Mouse (Mus musculus) midbrain, embryonic 15.5 days (tissue): ENCODE results near the gene Idh1. TPM values are rescaled to one million over a fixed set of nuclear protein-coding genes. Genes with fewer than 3 reads are reported as not detected.
"Not testable (repeated sequence)": the region's sequence is repeated elsewhere in the genome, so short reads cannot be mapped to it uniquely, and the experiment has no call there.

Experiments used
- ATAC-seq: fragments of 200-750 bp; cut with Nextera tagmentation; replicated peaks from 2 replicates; pipeline ENCODE4 v1.8.0; 2017; ENCODE audit warnings: moderate TSS enrichment
- H3K27ac ChIP-seq: fragments of 300-500 bp; sonication (generic); 2 replicates; pipeline ENCODE4 v1.5.1; 2015; ENCODE audit warnings: mild to moderate bottlenecking, inconsistent platforms
- H3K27me3 ChIP-seq: fragments of 300-500 bp; sonication (generic); replicated peaks from 2 replicates; pipeline ENCODE4 v1.6.1; 2015; ENCODE audit warnings: inconsistent platforms
- H3K36me3 ChIP-seq: fragments of 300-500 bp; sonication (generic); replicated peaks from 2 replicates; pipeline ENCODE4 v1.6.1; 2015; ENCODE audit warnings: inconsistent platforms
- H3K4me1 ChIP-seq: fragments of 300-500 bp; sonication (generic); 2 replicates; pipeline ENCODE4 v1.6.1; 2015; ENCODE audit warnings: inconsistent platforms
- H3K4me2 ChIP-seq: fragments of 300-500 bp; sonication (generic); 2 replicates; pipeline ENCODE4 v1.6.1; 2015; ENCODE audit warnings: inconsistent platforms, mild to moderate bottlenecking, moderate library complexity
- H3K4me3 ChIP-seq: fragments of 300-500 bp; sonication (generic); 2 replicates; pipeline ENCODE4 v1.5.1; 2015; ENCODE audit warnings: mild to moderate bottlenecking, inconsistent platforms
- H3K9ac ChIP-seq: fragments of 300-500 bp; sonication (generic); 2 replicates; pipeline ENCODE4 v1.6.1; 2015; ENCODE audit warnings: mild to moderate bottlenecking, inconsistent platforms
- H3K9me3 ChIP-seq: fragments of 300-500 bp; sonication (generic); 2 replicates; pipeline ENCODE4 v1.6.1; 2016; ENCODE audit warnings: inconsistent platforms
- WGBS: fragments of 180-500 bp; shearing (Covaris S2); methylation state at CpG from one replicate; pipeline ENCODE4 v1.1.7; 2015; ENCODE audit warnings: mixed read lengths; 5-methylcytosine and 5-hydroxymethylcytosine counted together
- polyA plus RNA-seq: library from polyadenylated mRNA; unstranded; fragments of >200 nt; fragmentation: Nextera tagmentation; extraction: Ambion mirVana; gene quantifications from 2 replicates; pipeline ENCODE4 v1.2.1, GENCODE M21; 2015

Idh1 gene
- 529 and 531 TPM in 2 replicates for polyA plus RNA-seq

GRCm38 (mm10) chr1:65186287-65187073 lies at the start of gene Idh1, which contains the start of gene Pikfyve:
Gene Idh1, minus strand, starts transcription at chr1:65186500.
Gene Pikfyve, plus strand, starts transcription at chr1:65186683.
- ATAC-seq, result peak; percentile 100
- Histone ChIP-seq H3K9me3 (no peaks in the 10 kb centered on the region), H3K36me3 (no peaks in the 10 kb centered on the region), H3K4me2 (peak within 1 kb of the TSS; percentile 66), H3K4me3 (peak within 1 kb of the TSS; percentile 88), H3K9ac (peak within 1 kb of the TSS; percentile 85), H3K27me3 (no peaks in the 10 kb centered on the region), H3K27ac (peak within 1 kb of the TSS; percentile 87), H3K4me1 (peaks cover 17% of the 10 kb centered on the region)
- 1% methylated on average over 71 of the region's 71 CpGs for WGBS

GRCm38 (mm10) chr1:65230566-65230965 lies 44.3 kb upstream of the Idh1 start:
- Histone ChIP-seq H3K4me2 (no peak overlapping the region), H3K4me1 (no peaks in the 10 kb centered on the region), H3K27ac (no peak overlapping the region), H3K9ac (no peak overlapping the region), H3K4me3 (no peak overlapping the region), H3K36me3 (peaks cover 12% of the 10 kb centered on the region; the same call in 1 of the 2 replicates), H3K9me3 (no peaks in the 10 kb centered on the region), H3K27me3 (no peaks in the 10 kb centered on the region)
- no peak for ATAC-seq
- 94% methylated on average over 1 of the region's 1 CpGs for WGBS

GRCm38 (mm10) chr1:65229768-65230167 lies 43.5 kb upstream of the Idh1 start:
- not testable (repeated sequence) for H3K36me3 ChIP-seq, H3K9ac ChIP-seq, H3K4me3 ChIP-seq, H3K4me2 ChIP-seq, H3K4me1 ChIP-seq, H3K9me3 ChIP-seq, H3K27ac ChIP-seq, H3K27me3 ChIP-seq, ATAC-seq
- 94% methylated on average over 3 of the region's 3 CpGs for WGBS

- 91% methylated on average over 2 of the region's 2 CpGs for WGBS
- H3K4me3 ChIP-seq, result no peak overlapping the region
- H3K4me2 ChIP-seq, result no peak overlapping the region
- no peak overlapping the region for H3K9ac ChIP-seq
- no peaks in the 10 kb centered on the region for H3K9me3 ChIP-seq
- H3K27me3 ChIP-seq, result no peaks in the 10 kb centered on the region
- peaks cover 15% of the 10 kb centered on the region for H3K36me3 ChIP-seq
- H3K27ac ChIP-seq, result no peak overlapping the region
- no peaks in the 10 kb centered on the region for H3K4me1 ChIP-seq
- ATAC-seq, result no peak
These were observed 41.4 kb upstream of the Idh1 start for GRCm38 (mm10) chr1:65227681-65228080.

- Histone ChIP-seq H3K9ac (no peak overlapping the region), H3K36me3 (peaks cover 21% of the 10 kb centered on the region), H3K4me3 (no peak overlapping the region), H3K9me3 (no peaks in the 10 kb centered on the region), H3K4me2 (no peak overlapping the region), H3K27me3 (no peaks in the 10 kb centered on the region), H3K27ac (no peak overlapping the region), H3K4me1 (no peaks in the 10 kb centered on the region)
- WGBS, result 98% methylated on average over 2 of the region's 2 CpGs
- ATAC-seq, result no peak
These were observed 37.4 kb upstream of the Idh1 start for GRCm38 (mm10) chr1:65223654-65224053.

GRCm38 (mm10) chr1:65217972-65218371 lies 31.7 kb upstream of the Idh1 start:
- H3K36me3 ChIP-seq, result peaks cover 10% of the 10 kb centered on the region
- 98% methylated on average over 1 of the region's 1 CpGs for WGBS
- no peaks in the 10 kb centered on the region for H3K27me3 ChIP-seq
- H3K4me3 ChIP-seq, result no peak overlapping the region
- H3K9ac ChIP-seq, result no peak overlapping the region
- no peak overlapping the region for H3K4me2 ChIP-seq
- H3K27ac ChIP-seq, result no peak overlapping the region
- H3K9me3 ChIP-seq, result no peaks in the 10 kb centered on the region
- H3K4me1 ChIP-seq, result no peaks in the 10 kb centered on the region
- ATAC-seq, result no peak

GRCm38 (mm10) chr1:65217567-65217966 lies 31.3 kb upstream of the Idh1 start:
- no peak for ATAC-seq
- WGBS, result 91% methylated on average over 2 of the region's 2 CpGs

GRCm38 (mm10) chr1:65213214-65213613 lies 26.9 kb upstream of the Idh1 start:
- H3K36me3 ChIP-seq, result peaks cover 33% of the 10 kb centered on the region
- no peak for ATAC-seq

More at GRCm38 (mm10) chr1:65217567-65217966, 31.3 kb upstream of the Idh1 start:
- no peak overlapping the region for H3K4me2 ChIP-seq
- no peaks in the 10 kb centered on the region for H3K9me3 ChIP-seq
- H3K36me3 ChIP-seq, result peaks cover 9% of the 10 kb centered on the region
- H3K4me3 ChIP-seq, result no peak overlapping the region
- H3K27me3 ChIP-seq, result no peaks in the 10 kb centered on the region
- no peak overlapping the region for H3K27ac ChIP-seq
- H3K4me1 ChIP-seq, result no peaks in the 10 kb centered on the region
- no peak overlapping the region for H3K9ac ChIP-seq

GRCm38 (mm10) chr1:65204299-65204698 lies 18.0 kb upstream of the Idh1 start:
- H3K4me3 ChIP-seq, result no peak overlapping the region
- H3K4me1 ChIP-seq, result no peaks in the 10 kb centered on the region
- WGBS, result 86% methylated on average over 1 of the region's 1 CpGs
- no peak overlapping the region for H3K27ac ChIP-seq
- H3K9ac ChIP-seq, result no peak overlapping the region
- H3K27me3 ChIP-seq, result no peaks in the 10 kb centered on the region
- H3K4me2 ChIP-seq, result no peak overlapping the region
- H3K9me3 ChIP-seq, result no peaks in the 10 kb centered on the region
- no peak for ATAC-seq
- H3K36me3 ChIP-seq, result peaks cover 37% of the 10 kb centered on the region

More at GRCm38 (mm10) chr1:65213214-65213613, 26.9 kb upstream of the Idh1 start:
- 14% methylated on average over 2 of the region's 2 CpGs for WGBS
- Histone ChIP-seq H3K4me3 (no peak overlapping the region), H3K4me1 (no peaks in the 10 kb centered on the region), H3K4me2 (no peak overlapping the region), H3K27ac (no peak overlapping the region), H3K27me3 (no peaks in the 10 kb centered on the region), H3K9ac (no peak overlapping the region), H3K9me3 (peaks cover 4% of the 10 kb centered on the region; the same call in 1 of the 2 replicates)

- 96% methylated on average over 2 of the region's 2 CpGs for WGBS
- no peaks in the 10 kb centered on the region for H3K27me3 ChIP-seq
- ATAC-seq, result no peak
- H3K27ac ChIP-seq, result no peak overlapping the region
- H3K4me1 ChIP-seq, result no peaks in the 10 kb centered on the region
- no peak overlapping the region for H3K9ac ChIP-seq
- H3K36me3 ChIP-seq, result peaks cover 23% of the 10 kb centered on the region
- H3K4me2 ChIP-seq, result no peak overlapping the region
- H3K4me3 ChIP-seq, result no peak overlapping the region
- H3K9me3 ChIP-seq, result no peaks in the 10 kb centered on the region
These were observed 12.6 kb upstream of the Idh1 start for GRCm38 (mm10) chr1:65198861-65199260.

GRCm38 (mm10) chr1:65198425-65198824 lies 12.1 kb upstream of the Idh1 start:
- H3K36me3 ChIP-seq, result peaks cover 24% of the 10 kb centered on the region
- WGBS, result 90% methylated on average over 2 of the region's 2 CpGs
- H3K4me2 ChIP-seq, result no peak overlapping the region
- no peak overlapping the region for H3K4me3 ChIP-seq
- no peak for ATAC-seq
- H3K27ac ChIP-seq, result no peak overlapping the region
- H3K27me3 ChIP-seq, result no peaks in the 10 kb centered on the region
- no peak overlapping the region for H3K9ac ChIP-seq
- H3K9me3 ChIP-seq, result no peaks in the 10 kb centered on the region
- H3K4me1 ChIP-seq, result no peaks in the 10 kb centered on the region

GRCm38 (mm10) chr1:65193226-65193625 lies 6.9 kb upstream of the Idh1 start:
- Histone ChIP-seq H3K27ac (no peak overlapping the region), H3K9ac (no peak overlapping the region), H3K9me3 (no peaks in the 10 kb centered on the region), H3K4me2 (no peak overlapping the region), H3K27me3 (no peaks in the 10 kb centered on the region), H3K36me3 (peaks cover 27% of the 10 kb centered on the region), H3K4me3 (no peak overlapping the region), H3K4me1 (peaks cover 3% of the 10 kb centered on the region; the same call in 1 of the 2 replicates)
- no peak for ATAC-seq
- 89% methylated on average over 2 of the region's 2 CpGs for WGBS

GRCm38 (mm10) chr1:65190172-65190571 lies 3.9 kb upstream of the Idh1 start:
- H3K4me1 ChIP-seq, result peaks cover 17% of the 10 kb centered on the region
- H3K27ac ChIP-seq, result no peak overlapping the region
- H3K36me3 ChIP-seq, result peaks cover 17% of the 10 kb centered on the region; the same call in 1 of the 2 replicates
- 78% methylated on average over 4 of the region's 4 CpGs for WGBS
- H3K27me3 ChIP-seq, result no peaks in the 10 kb centered on the region
- H3K4me2 ChIP-seq, result no peak overlapping the region
- ATAC-seq, result no peak
- no peak overlapping the region for H3K4me3 ChIP-seq
- no peak overlapping the region for H3K9ac ChIP-seq
- H3K9me3 ChIP-seq, result no peaks in the 10 kb centered on the region
